Mouse (Mus musculus) E14TG2a.4 (cell line): ENCODE measurements at regions not wholly inside any gene's neighbourhood (a gene's known extent, or its start where the extent isn't known, plus 50 kb on each side); places are given as distances from the start of the nearest gene placed in this dataset.

Experiments used
- CTCF ChIP-seq: conservative IDR thresholded peaks from 2 replicates; pipeline ENCODE4 v1.5.1; 2014; ENCODE audit warnings: low read length
- NANOG ChIP-seq: IDR thresholded peaks from 2 replicates; pipeline ENCODE4 v1.6.1; 2014; ENCODE audit warnings: borderline replicate concordance, low read length, mixed read lengths
- POU5F1 ChIP-seq: IDR thresholded peaks from 2 replicates; pipeline ENCODE4 v1.6.1; 2014; ENCODE audit warnings: low read length, borderline replicate concordance

DNA sequence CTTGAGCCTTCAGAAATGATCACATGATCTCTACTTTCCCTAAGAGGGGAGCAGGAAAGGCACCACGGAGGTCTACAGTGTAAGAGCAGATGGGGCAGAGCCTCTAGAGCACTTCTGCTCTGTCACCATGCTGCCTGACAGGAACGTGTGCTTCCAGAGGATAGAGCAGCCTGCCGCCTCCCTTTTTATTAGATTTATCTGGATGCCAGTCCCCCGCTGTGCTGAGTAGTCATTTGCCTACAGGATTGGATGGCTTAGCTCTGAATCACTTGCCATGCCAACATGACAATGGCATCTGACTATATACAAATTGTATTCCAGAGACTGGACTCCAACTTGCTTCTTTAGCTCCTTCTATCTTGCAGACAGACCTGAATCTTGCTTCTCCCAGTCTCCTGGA, 234.2 kb upstream of the Rbfox1 start:
- no peak for TF ChIP-seq CTCF
- no peak for TF ChIP-seq NANOG
- no peak for TF ChIP-seq POU5F1
